In the genomic region with DNA sequence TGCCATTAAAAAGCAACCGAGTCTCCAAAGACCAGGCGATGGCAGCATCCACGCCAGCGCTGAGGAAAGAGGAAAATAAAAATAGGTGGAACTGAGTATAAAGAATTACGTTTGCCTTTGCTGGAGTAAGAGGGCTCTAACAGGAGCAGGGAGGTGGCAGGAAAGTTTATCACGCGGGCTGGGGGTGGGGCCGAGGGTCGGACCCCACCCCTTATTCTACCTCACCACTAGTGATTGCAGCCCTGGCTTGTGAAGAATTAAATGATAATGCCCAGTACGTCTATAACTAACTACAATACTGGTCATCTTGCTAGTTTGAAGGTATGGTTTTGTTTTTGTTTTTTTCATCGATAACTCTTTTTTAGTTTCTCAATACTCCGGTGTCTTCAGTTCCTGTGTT, we compare ENCODE assay signal across 8 mouse cellular contexts. TPM values are rescaled to one million over a fixed set of nuclear protein-coding genes. Genes with fewer than 3 reads are reported as not detected.
DNase-seq lines count a peak whose midpoint lies in the region; ATAC-seq and TF ChIP-seq lines count a peak whose summit lies in the region.

No protein-coding gene starts in this region.

- ATAC-seq in heart, embryonic 14.5 days (ENCODE audit: insufficient number of reproducible peaks, insufficient read depth, low FRiP score, low read depth) = no peak
- no peak for ATAC-seq in hindbrain, embryonic 15.5 days (ENCODE audit: low FRiP score, low read depth)
- ATAC-seq in frontal cortex, adult (ENCODE audit: low TSS enrichment) = no peak

- no peak overlapping the region for H3K27ac ChIP-seq in heart, embryonic 14.5 days (replicated peaks in 1 of 2; ENCODE audit: control insufficient read depth in 1 of 2, insufficient read depth in 1 of 2, low read depth in 2 of 2, low read length in 2 of 2)
- H3K27ac ChIP-seq in bone marrow, adult 2 months (ENCODE audit: control insufficient read depth, insufficient read depth, low read depth, low read length, poor library complexity) = no peak overlapping the region
- H3K27ac ChIP-seq in hindbrain, embryonic 15.5 days (replicated peaks) = peak overlapping the region; percentile 78
- peak overlapping the region; percentile 83; the same call in 1 of the 2 replicates for H3K27ac ChIP-seq in midbrain, embryonic 10.5 days (replicated peaks)

- WGBS in heart, embryonic 14.5 days = 14% methylated on average over 12 of the region's 12 CpGs
- 7% methylated on average over 12 of the region's 12 CpGs for WGBS in bone marrow, adult 2 months
- WGBS in hindbrain, embryonic 15.5 days = 15% methylated on average over 12 of the region's 12 CpGs
- WGBS in midbrain, embryonic 10.5 days = 15% methylated on average over 12 of the region's 12 CpGs

- H3K36me3 ChIP-seq in heart, embryonic 14.5 days (ENCODE audit: control insufficient read depth, insufficient read depth, low read length) = peaks cover 16% of the 10 kb centered on the region; the same call in 1 of the 2 replicates
- no peaks in the 10 kb centered on the region for H3K36me3 ChIP-seq in hindbrain, embryonic 15.5 days
- peaks cover 19% of the 10 kb centered on the region for H3K36me3 ChIP-seq in midbrain, embryonic 10.5 days

- peak overlapping the region; percentile 88 for H3K4me2 ChIP-seq in heart, embryonic 14.5 days (ENCODE audit: low read length)
- peak overlapping the region; percentile 78 for H3K4me2 ChIP-seq in hindbrain, embryonic 15.5 days

- peak overlapping the region; percentile 79 for H3K9ac ChIP-seq in heart, embryonic 14.5 days (ENCODE audit: low read length)
- H3K9ac ChIP-seq in hindbrain, embryonic 15.5 days = peak overlapping the region; percentile 72

- H3K4me3 ChIP-seq in heart, embryonic 14.5 days (ENCODE audit: control insufficient read depth in 1 of 2, insufficient read depth in 1 of 2, low read depth in 1 of 2, low read length in 2 of 2) = peak overlapping the region; percentile 62 to 67
- peak overlapping the region; percentile 75 for H3K4me3 ChIP-seq in bone marrow, adult 2 months (replicated peaks; ENCODE audit: control insufficient read depth, low read depth, low read length)
- peak overlapping the region; percentile 63 for H3K4me3 ChIP-seq in hindbrain, embryonic 15.5 days
- H3K4me3 ChIP-seq in midbrain, embryonic 10.5 days = peak overlapping the region; percentile 87

- TF ChIP-seq CTCF in bone marrow, adult 2 months (IDR thresholded peaks at IDR 0.05; ENCODE audit: control insufficient read depth, insufficient read depth, low read length) = no peak

- TF ChIP-seq POLR2A in bone marrow, adult 2 months (IDR thresholded peaks at IDR 0.05; ENCODE audit: borderline replicate concordance, control insufficient read depth, low read depth, low read length) = no peak

- H3K9me3 ChIP-seq in heart, embryonic 14.5 days (ENCODE audit: control insufficient read depth, low read length) = no peaks in the 10 kb centered on the region
- H3K9me3 ChIP-seq in hindbrain, embryonic 15.5 days = no peaks in the 10 kb centered on the region
- H3K9me3 ChIP-seq in midbrain, embryonic 10.5 days (replicated peaks) = no peaks in the 10 kb centered on the region

- DNase-seq in heart, postnatal 4 days = no peak
- no peak for DNase-seq in midbrain, embryonic 10.5 days (ENCODE audit: low spot score)
- no peak for DNase-seq in frontal cortex, postnatal 25 days (ENCODE audit: low spot score in 2 of 2)
- no peak for DNase-seq in left cerebral cortex, adult 18-20 months (ENCODE audit: low spot score in 2 of 2)

- H3K27me3 ChIP-seq in heart, embryonic 14.5 days (ENCODE audit: control insufficient read depth, insufficient read depth, low read length) = no peaks in the 10 kb centered on the region
- peaks cover 6% of the 10 kb centered on the region; the same call in 1 of the 2 replicates for H3K27me3 ChIP-seq in hindbrain, embryonic 15.5 days
- H3K27me3 ChIP-seq in midbrain, embryonic 10.5 days (ENCODE audit: low read depth, poor library complexity, severe bottlenecking) = peaks cover 22% of the 10 kb centered on the region

- peaks cover 15 to 19% of the 10 kb centered on the region in 2 experiments for H3K4me1 ChIP-seq in heart, embryonic 14.5 days (ENCODE audit: control insufficient read depth in 2 of 2, insufficient read depth in 2 of 2, low read length in 2 of 2)
- H3K4me1 ChIP-seq in bone marrow, adult 2 months (ENCODE audit: control insufficient read depth, insufficient read depth, low read length) = peaks cover 2% of the 10 kb centered on the region; the same call in 1 of the 2 replicates
- peaks cover 33% of the 10 kb centered on the region for H3K4me1 ChIP-seq in hindbrain, embryonic 15.5 days (replicated peaks)
- H3K4me1 ChIP-seq in midbrain, embryonic 10.5 days = peaks cover 39% of the 10 kb centered on the region

RNA-seq across cellular contexts. Expression of gene Ptpn21, which starts 3.4 kb away (rescaled TPM):
- polyA plus RNA-seq in heart, embryonic 14.5 days (2014; fragmentation: Nextera tagmentation; extraction: Ambion mirVana) = 14.1 and 14.4 TPM in 2 replicates
- total RNA-seq in heart, postnatal 4 days (2021) = 10 to 100 TPM; 31.1 to 35.9 TPM
- polyA plus RNA-seq in bone marrow, adult 2 months (2011; ENCODE audit: insufficient read depth, insufficient read length, low replicate concordance, missing spikeins) = 1.7 and 2.2 TPM in 2 replicates
- polyA plus RNA-seq in hindbrain, embryonic 15.5 days (2015; fragmentation: Nextera tagmentation; extraction: Ambion mirVana) = 4.1 and 5.9 TPM in 2 replicates
- 5.6 and 7.2 TPM in 2 replicates for polyA plus RNA-seq in midbrain, embryonic 10.5 days (2016; fragmentation: Nextera tagmentation; extraction: Ambion mirVana)
- total RNA-seq in left cerebral cortex, adult 18-20 months (2021) = 1 to 10 TPM; 7.8 to 8.4 TPM

RNA-seq across cellular contexts. Expression of gene Zc3h14, which starts 13.0 kb away (rescaled TPM):
- 99.9 and 102 TPM in 2 replicates for polyA plus RNA-seq in heart, embryonic 14.5 days (2014; fragmentation: Nextera tagmentation; extraction: Ambion mirVana)
- total RNA-seq in heart, postnatal 4 days (2021) = 10 to 100 TPM; 83.9 to 87.2 TPM
- polyA plus RNA-seq in bone marrow, adult 2 months (2011; ENCODE audit: insufficient read depth, insufficient read length, low replicate concordance, missing spikeins) = 34.7 and 60.3 TPM in 2 replicates
- 103 and 109 TPM in 2 replicates for polyA plus RNA-seq in hindbrain, embryonic 15.5 days (2015; fragmentation: Nextera tagmentation; extraction: Ambion mirVana)
- 135 and 139 TPM in 2 replicates for polyA plus RNA-seq in midbrain, embryonic 10.5 days (2016; fragmentation: Nextera tagmentation; extraction: Ambion mirVana)
- 10 to 100 TPM; 96.0 to 97.4 TPM for total RNA-seq in left cerebral cortex, adult 18-20 months (2021)

Comparison
In these comparisons a context has a peak if more than half of its experiments do, and no peak if none do; other contexts are left out.
1. H3K27ac ChIP-seq: peak in hindbrain, embryonic 15.5 days (single experiment) and midbrain, embryonic 10.5 days (single experiment); none in heart, embryonic 14.5 days (0 of 2) and bone marrow, adult 2 months (single experiment).
2. Peak in every context shown above with its lines, with median percentiles within 50 percentile points of each other: H3K4me3 ChIP-seq.